Mouse (Mus musculus) mouse embryonic stem cell (cell line): ENCODE data around the gene E330017A01Rik.

Source experiments
- in situ Hi-C, 2 experiments: fragments of 300-500 bp; cut with MboI; formaldehyde crosslinking; loops; 1 replicate in 1 of 2; 3 replicates in 1 of 2; pipeline ENCODE4 v1.14.3; 2019 to 2020; ENCODE audit warnings: low sequenced_read_pairs in 2 of 2, low pct_unique_long_range_greater_than_20kb in 1 of 2, mixed read lengths in 1 of 2; ENCODE audit not compliant: unreplicated experiment in 1 of 2

E330017A01Rik gene

DNA sequence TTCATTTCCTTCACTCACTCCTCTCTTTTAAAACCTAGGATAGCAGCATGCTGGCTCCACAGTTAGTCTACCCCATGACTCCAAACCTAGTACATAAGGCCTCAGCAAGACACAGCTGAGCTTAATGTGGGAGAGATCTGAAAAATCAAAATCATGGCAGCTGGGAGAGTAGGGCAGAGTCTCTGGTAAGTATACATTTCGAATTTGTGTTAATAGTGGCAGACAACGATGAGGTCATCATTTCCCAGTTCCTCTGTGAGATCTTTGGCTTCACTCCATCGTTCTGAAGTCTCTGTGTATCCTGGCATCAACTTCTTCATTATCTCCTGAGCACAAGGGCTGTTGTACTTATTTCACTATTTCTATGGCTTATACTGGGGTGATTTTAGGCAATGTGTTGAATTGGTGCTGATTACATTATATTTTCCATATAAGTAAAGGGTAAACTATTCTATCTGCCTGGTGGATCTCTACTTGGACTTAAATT lies at the start of gene E330017A01Rik:
TSS of gene E330017A01Rik (minus strand) at position 51 of the 487 bp plus-strand sequence.
- in situ Hi-C loops, result no loop called here

- in situ Hi-C loops, result no loop called here
Measured at GRCm38 (mm10) chr16:58685548-58686537, 47.3 kb upstream of the E330017A01Rik start.

DNA sequence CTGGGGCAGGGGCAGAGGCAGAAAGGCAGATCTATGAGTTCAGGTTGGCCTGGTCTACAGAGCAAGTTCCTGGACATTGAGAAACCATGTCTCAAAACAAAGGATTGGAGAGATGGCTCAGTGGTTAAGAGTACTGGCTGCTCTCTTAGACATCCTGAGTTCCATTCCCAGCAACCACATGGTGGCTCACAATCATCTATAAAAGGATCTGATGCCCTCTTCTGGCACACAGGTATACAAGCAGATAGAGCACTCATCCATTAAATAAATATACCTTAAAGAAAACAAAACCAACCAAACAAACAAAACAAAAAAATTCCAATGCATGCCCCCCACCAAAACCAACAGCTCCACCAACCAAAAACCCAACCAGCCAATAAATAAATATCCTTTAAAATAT lies 46.0 kb upstream of the E330017A01Rik start:
- in situ Hi-C loops, result no loop called here

DNA sequence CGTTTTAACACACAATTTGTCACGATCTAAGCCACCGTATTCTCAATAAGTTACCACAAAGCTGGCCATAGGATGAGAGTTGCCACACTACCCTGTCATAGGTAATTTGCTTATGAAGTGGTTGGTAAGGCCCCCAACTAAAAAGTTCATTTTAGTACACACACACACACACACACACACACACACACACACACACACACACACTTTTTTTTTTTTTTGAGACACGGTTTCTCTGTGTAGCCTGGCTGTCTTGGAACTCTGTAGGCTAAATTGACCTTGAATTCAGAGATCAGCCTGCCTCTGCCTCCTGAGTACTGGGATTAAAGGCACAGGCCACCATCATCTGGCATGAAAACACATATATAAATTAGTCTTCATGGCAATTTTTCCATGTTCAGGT lies 45.4 kb upstream of the E330017A01Rik start:
- in situ Hi-C loops, result no loop called here

DNA sequence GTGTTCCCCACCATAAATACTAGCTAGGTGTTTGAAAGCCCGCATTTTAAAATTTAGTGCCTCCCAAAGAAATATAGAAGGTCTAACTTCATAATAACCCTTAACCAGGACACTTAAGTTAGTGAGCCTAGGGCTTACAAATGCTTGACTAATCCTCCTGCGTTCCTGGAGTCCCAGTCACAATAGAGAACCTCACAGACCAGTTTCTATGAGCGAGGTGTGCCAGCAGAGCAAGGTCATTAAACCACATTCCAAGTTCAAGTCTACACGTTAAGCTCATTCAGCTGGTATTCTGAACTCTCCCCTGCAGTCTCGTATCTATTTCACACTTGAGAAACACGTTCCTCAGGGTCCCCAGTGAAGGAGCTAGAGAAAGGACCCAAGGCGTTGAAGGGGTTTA lies 44.3 kb upstream of the E330017A01Rik start:
- in situ Hi-C loops, result no loop called here

DNA sequence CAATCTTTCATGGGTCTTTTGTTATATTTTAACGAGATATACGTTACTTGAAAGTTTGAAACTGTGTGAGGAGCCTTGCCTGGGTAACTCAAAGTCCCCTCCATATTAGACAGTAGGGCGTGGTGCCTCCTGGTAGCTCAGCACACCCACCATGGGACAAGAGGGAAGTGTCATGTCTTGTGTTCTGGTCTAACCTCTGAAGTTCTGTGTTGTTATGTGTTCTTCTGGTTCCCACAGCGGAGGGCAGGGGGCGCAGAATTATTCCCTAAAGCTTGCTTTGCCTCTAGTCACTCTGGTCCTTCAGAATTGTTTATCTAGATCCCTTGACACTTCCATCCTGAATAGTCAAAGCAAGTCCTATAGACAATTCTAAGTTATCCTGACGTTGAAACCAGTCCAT lies 43.5 kb upstream of the E330017A01Rik start:
- in situ Hi-C loops, result no loop called here

DNA sequence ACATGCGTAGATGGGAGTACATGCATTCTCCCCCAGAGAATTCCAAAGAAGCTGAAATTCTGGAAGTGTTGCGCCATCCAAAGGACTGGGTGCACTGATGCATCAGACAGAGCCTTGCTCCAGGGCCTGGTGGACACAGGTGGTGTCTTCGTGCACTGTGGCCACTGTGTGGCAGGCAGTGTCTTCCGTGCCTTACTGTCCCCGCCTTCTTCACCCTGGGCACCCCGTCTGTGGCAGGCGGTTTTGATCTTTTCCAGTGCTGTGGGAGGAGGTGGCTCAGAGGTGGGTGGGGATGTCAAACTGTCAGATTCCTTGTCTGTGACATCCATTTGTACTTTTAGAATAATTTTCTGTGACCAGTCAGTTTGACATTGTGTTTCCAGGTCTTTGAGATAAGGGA lies 40.1 kb upstream of the E330017A01Rik start:
- in situ Hi-C loops, result no loop called here

GRCm38 (mm10) chr16:58677491-58677890 lies 39.0 kb upstream of the E330017A01Rik start:
- in situ Hi-C loops, result no loop called here

GRCm38 (mm10) chr16:58676633-58677032 lies 38.1 kb upstream of the E330017A01Rik start:
- in situ Hi-C loops, result no loop called here

DNA sequence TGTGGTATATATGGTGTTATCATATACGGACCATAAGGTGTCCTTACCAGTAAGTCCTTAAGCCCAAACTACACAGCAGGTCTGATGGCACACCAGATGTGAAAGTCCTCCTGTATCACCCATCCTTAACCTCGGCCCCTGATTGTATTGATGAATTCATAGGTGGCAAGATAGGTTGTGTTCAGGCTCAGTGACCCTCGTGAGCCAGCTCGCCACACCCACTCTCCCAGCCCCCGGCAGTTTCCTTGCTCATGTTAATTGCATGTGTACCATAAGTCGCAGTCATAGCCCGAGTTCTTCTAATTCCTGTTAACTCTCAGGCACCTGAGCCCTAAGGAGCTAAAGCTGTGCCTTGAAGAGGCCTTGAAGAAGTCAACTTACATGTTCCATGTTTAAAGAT lies 37.6 kb upstream of the E330017A01Rik start:
- in situ Hi-C loops, result no loop called here

- in situ Hi-C loops, result no loop called here
Measured at GRCm38 (mm10) chr16:58675256-58675655, 36.7 kb upstream of the E330017A01Rik start.

DNA sequence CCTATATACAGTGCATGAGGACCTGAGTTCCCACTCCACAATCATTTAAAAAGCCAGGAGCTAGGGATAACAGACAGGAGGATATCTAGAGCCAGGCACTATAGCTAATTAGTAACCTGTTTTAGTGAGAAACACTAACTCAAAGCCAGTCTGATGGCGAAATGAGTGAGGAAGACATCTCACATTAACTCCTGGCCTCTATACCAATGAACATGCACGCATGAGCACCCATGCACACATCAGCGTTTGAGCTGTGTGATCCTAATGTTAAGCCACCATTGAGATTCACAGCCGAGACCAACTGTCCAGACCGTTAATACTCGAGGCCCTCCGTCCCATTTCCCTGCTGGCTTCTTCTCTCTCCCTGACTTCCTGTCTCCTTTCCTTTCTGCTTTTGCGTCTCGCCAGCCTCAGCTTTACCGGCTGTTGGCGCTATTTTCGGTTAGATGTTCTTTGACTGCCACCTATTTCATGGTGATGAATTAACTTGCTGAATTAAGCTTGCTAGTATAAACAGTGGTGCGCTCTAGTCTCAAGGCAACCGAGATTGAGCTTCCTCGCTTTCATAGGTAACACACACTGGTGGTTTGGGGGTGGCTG lies 35.4 kb upstream of the E330017A01Rik start:
- in situ Hi-C loops, result no loop called here

DNA sequence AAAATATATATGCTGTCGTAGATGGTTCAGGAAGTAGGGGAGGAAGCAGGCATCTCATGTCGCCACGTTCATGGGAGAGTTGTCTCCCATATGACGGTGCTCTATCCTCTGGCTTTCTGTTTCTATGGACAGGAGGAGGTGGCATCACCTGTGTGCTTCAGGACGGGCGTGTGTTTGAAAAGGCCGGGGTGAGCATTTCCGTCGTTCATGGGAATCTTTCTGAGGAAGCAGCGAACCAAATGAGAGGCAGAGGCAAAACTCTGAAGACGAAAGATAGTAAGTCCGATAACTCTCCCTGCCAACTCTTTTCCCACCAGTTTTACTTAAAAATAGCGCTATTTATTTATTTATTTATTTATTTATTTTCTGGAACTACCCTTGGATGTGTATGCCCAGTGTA lies 33.9 kb upstream of the E330017A01Rik start:
- in situ Hi-C loops, result no loop called here

DNA sequence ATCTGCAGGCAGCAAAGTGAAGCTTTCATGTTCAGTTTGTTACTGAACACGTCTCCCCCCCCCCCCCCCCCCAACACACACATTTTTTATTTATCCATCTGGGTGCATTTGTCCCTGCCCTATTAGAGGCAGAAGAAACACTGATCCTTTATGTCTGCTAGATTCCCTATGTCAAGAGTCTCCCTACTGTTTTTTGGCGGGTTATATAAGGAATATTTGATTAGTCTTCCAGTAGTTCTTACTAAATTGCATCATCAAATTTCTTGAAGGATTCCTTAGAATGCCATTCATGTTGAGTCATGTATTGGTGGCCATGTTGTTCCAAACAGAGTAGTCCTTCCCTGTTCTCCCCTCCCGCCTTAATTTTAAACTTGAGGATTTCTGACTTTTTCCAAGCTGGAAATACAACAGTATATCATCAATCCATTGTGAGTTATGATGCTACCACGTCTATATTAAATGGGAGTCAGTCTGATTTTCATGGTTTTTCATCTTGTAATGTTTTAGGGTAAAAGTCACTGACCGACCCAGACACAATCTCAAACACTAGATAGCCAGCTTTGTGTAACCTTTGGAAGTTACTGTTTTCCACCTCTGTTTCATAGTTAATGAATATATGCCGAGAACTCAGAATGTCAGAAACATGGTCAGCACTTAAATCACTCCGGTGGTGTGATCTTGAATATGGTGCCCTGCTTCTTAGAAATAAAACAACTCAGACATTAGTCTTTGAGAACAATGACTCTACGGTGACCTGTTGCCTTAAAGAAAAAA lies 32.9 kb upstream of the E330017A01Rik start:
- in situ Hi-C loops, result no loop called here

GRCm38 (mm10) chr16:58670643-58671042 lies 32.1 kb upstream of the E330017A01Rik start:
- in situ Hi-C loops, result no loop called here

GRCm38 (mm10) chr16:58669917-58670630 lies 31.5 kb upstream of the E330017A01Rik start, which contains the start of gene Cpox:
Cpox (plus strand) TSS chr16:58670292.
- in situ Hi-C loops, result no loop called here

- in situ Hi-C loops, result no loop called here
Measured at GRCm38 (mm10) chr16:58669264-58669663, 30.7 kb upstream of the E330017A01Rik start.

- in situ Hi-C loops, result no loop called here
Measured at GRCm38 (mm10) chr16:58668586-58668985, 30.0 kb upstream of the E330017A01Rik start.
